Comparison of ENCODE assay signal across 9 mouse cellular contexts in the genomic region with DNA sequence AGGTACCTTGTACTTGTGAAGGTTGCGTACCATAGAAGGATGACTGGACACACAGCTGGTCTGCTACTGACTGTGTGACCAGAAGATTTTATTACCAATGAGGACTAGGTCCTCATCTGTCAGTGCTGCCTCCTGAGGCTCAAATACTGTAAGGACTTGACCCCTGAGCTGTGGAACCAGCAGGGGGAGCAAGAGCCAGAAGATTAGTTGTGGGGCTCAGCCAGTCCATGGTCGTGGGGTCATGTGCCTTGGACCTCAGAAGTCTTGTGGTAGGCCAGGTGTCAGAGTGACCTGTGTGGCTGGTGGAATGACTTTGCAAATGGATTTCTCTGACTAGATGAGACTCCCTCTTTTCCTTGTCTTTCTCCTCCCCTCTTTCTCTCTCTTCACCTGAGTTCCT. TPM values are rescaled to one million over a fixed set of nuclear protein-coding genes. Genes with fewer than 3 reads are reported as not detected.
DNase-seq lines count a peak whose midpoint lies in the region; ATAC-seq and TF ChIP-seq lines count a peak whose summit lies in the region.
"Had no signal": no experiment of that assay in that cellular context is flagged by ENCODE, and none has a peak within 500 bp of the region (broad histone marks: within the 10 kb centered on the region; RNA-seq: fewer than 3 reads in every experiment).

No protein-coding gene starts in this region.

- no peaks in the 10 kb centered on the region for H3K27me3 ChIP-seq in midbrain, postnatal 0 days (ENCODE audit: insufficient read depth, low read length)
- no peaks in the 10 kb centered on the region for H3K27me3 ChIP-seq in midbrain, embryonic 13.5 days
- no peaks in the 10 kb centered on the region for H3K27me3 ChIP-seq in hindbrain, embryonic 10.5 days (ENCODE audit: insufficient read depth, poor library complexity, severe bottlenecking)
- H3K27me3 ChIP-seq: lung, embryonic 15.5 days had no signal

- 72% methylated on average over 2 of the region's 2 CpGs for WGBS in midbrain, postnatal 0 days
- 75% methylated on average over 2 of the region's 2 CpGs for WGBS in midbrain, embryonic 13.5 days
- 73% methylated on average over 2 of the region's 2 CpGs for WGBS in hindbrain, embryonic 10.5 days

- no peak overlapping the region for H3K4me3 ChIP-seq in midbrain, postnatal 0 days (ENCODE audit: low read depth, low read length)
- no peak overlapping the region for H3K4me3 ChIP-seq in midbrain, embryonic 13.5 days (replicated peaks)
- H3K4me3 ChIP-seq in hindbrain, embryonic 10.5 days, result no peak overlapping the region
- H3K4me3 ChIP-seq: lung, embryonic 15.5 days had no signal

- H3K9ac ChIP-seq in midbrain, postnatal 0 days (replicated peaks; ENCODE audit: low read length, poor library complexity, severe bottlenecking), result no peak overlapping the region
- H3K9ac ChIP-seq in midbrain, embryonic 13.5 days (replicated peaks), result no peak overlapping the region
- H3K9ac ChIP-seq: lung, embryonic 15.5 days had no signal

- H3K27ac ChIP-seq in midbrain, postnatal 0 days (ENCODE audit: low read depth, low read length), result no peak overlapping the region
- H3K27ac ChIP-seq in midbrain, embryonic 13.5 days, result no peak overlapping the region
- H3K27ac ChIP-seq in hindbrain, embryonic 10.5 days, result no peak overlapping the region
- H3K27ac ChIP-seq: lung, embryonic 15.5 days had no signal

- H3K4me2 ChIP-seq in midbrain, postnatal 0 days (ENCODE audit: low read depth, low read length, poor library complexity, severe bottlenecking), result no peak overlapping the region
- H3K4me2 ChIP-seq in midbrain, embryonic 13.5 days (replicated peaks), result no peak overlapping the region
- H3K4me2 ChIP-seq: lung, embryonic 15.5 days had no signal

- H3K4me1 ChIP-seq in midbrain, postnatal 0 days (ENCODE audit: insufficient read depth, low read length), result no peaks in the 10 kb centered on the region
- no peaks in the 10 kb centered on the region for H3K4me1 ChIP-seq in midbrain, embryonic 13.5 days (replicated peaks)
- no peaks in the 10 kb centered on the region for H3K4me1 ChIP-seq in hindbrain, embryonic 10.5 days (replicated peaks)
- H3K4me1 ChIP-seq: lung, embryonic 15.5 days had no signal

- no peaks in the 10 kb centered on the region for H3K9me3 ChIP-seq in midbrain, postnatal 0 days (ENCODE audit: low read length)
- H3K9me3 ChIP-seq in midbrain, embryonic 13.5 days, result no peaks in the 10 kb centered on the region
- H3K9me3 ChIP-seq in hindbrain, embryonic 10.5 days, result no peaks in the 10 kb centered on the region
- H3K9me3 ChIP-seq: lung, embryonic 15.5 days had no signal

- TF ChIP-seq CTCF in midbrain, postnatal 0 days (IDR thresholded peaks at IDR 0.05), result peak; percentile 33; the same call in 1 of the 2 replicates

- peak; percentile 17 to 32 for DNase-seq in cerebellum, postnatal 14 days
- no peak for DNase-seq in cerebellum, adult 8-10 months
- no peak for DNase-seq in midbrain, postnatal 0 days (ENCODE audit: low spot score)
- no peak for DNase-seq in hindbrain, embryonic 10.5 days (ENCODE audit: low spot score)

- no peak for ATAC-seq in midbrain, postnatal 0 days (ENCODE audit: low FRiP score)
- ATAC-seq in midbrain, embryonic 13.5 days, result no peak
- peak; percentile 61 for ATAC-seq in granulocyte monocyte progenitor cell, adult 5-6 weeks (replicated peaks; ENCODE audit: poor library complexity, severe bottlenecking)
- peak; percentile 59; the same call in 1 of the 2 replicates for ATAC-seq in megakaryocyte-erythroid progenitor cell, adult 5-6 weeks (replicated peaks; ENCODE audit: low FRiP score, low TSS enrichment, poor library complexity, severe bottlenecking)
- no peak for ATAC-seq in erythroid progenitor cell, adult 5-6 weeks (replicated peaks; ENCODE audit: low FRiP score, poor library complexity, severe bottlenecking)

- H3K36me3 ChIP-seq in midbrain, postnatal 0 days (ENCODE audit: insufficient read depth, low read length), result no peaks in the 10 kb centered on the region
- no peaks in the 10 kb centered on the region for H3K36me3 ChIP-seq in midbrain, embryonic 13.5 days
- H3K36me3 ChIP-seq in hindbrain, embryonic 10.5 days, result no peaks in the 10 kb centered on the region
- H3K36me3 ChIP-seq: lung, embryonic 15.5 days had no signal

RNA-seq across cellular contexts. Expression of a gene that starts 29.5 kb away (rescaled TPM):
- 0.28 TPM in 1 of 2 replicates, not detected in the other for total RNA-seq in midbrain, postnatal 0 days (2014; rRNA removed)
- 0.26 and 0.47 TPM in 2 replicates for polyA plus RNA-seq in midbrain, postnatal 0 days (2015; fragmentation: Nextera tagmentation; extraction: Ambion mirVana)
- polyA plus RNA-seq in midbrain, embryonic 13.5 days (2015; fragmentation: Nextera tagmentation; extraction: Ambion mirVana), result 0.31 and 0.84 TPM in 2 replicates
- total RNA-seq in granulocyte monocyte progenitor cell, adult 5-6 weeks (2014; fragmentation: Nextera tagmentation), result not detected in 2 replicates
- not detected in 2 replicates for total RNA-seq in granulocyte monocyte progenitor cell, adult 5-6 weeks (2017)
- not detected in 2 replicates for total RNA-seq in megakaryocyte-erythroid progenitor cell, adult 5-6 weeks (2014; fragmentation: Nextera tagmentation)
- not detected in 2 replicates for total RNA-seq in megakaryocyte-erythroid progenitor cell, adult 5-6 weeks (2017)
- 0.26 and 0.29 TPM in 2 replicates for polyA plus RNA-seq in hindbrain, embryonic 10.5 days (2016; fragmentation: Nextera tagmentation; extraction: Ambion mirVana)
- total RNA-seq in erythroid progenitor cell, adult 5-6 weeks (2015; ENCODE audit: low replicate concordance), result not detected in 2 replicates
- total RNA-seq in erythroid progenitor cell, adult 5-6 weeks (2017; ENCODE audit: low replicate concordance), result not detected in 2 replicates
- polyA plus RNA-seq: lung, embryonic 15.5 days had no signal

RNA-seq across cellular contexts. Expression of a gene that starts 52.8 kb away (rescaled TPM):
- 12.1 and 14.3 TPM in 2 replicates for total RNA-seq in midbrain, postnatal 0 days (2014; rRNA removed)
- 10.8 and 12.0 TPM in 2 replicates for polyA plus RNA-seq in midbrain, postnatal 0 days (2015; fragmentation: Nextera tagmentation; extraction: Ambion mirVana)
- 3.3 and 3.6 TPM in 2 replicates for polyA plus RNA-seq in midbrain, embryonic 13.5 days (2015; fragmentation: Nextera tagmentation; extraction: Ambion mirVana)
- 0.34 TPM in 1 of 2 replicates, not detected in the other for total RNA-seq in granulocyte monocyte progenitor cell, adult 5-6 weeks (2014; fragmentation: Nextera tagmentation)
- 1.8 and 2.7 TPM in 2 replicates for total RNA-seq in granulocyte monocyte progenitor cell, adult 5-6 weeks (2017)
- not detected in 2 replicates for total RNA-seq in megakaryocyte-erythroid progenitor cell, adult 5-6 weeks (2014; fragmentation: Nextera tagmentation)
- total RNA-seq in megakaryocyte-erythroid progenitor cell, adult 5-6 weeks (2017), result not detected in 2 replicates
- 1.7 and 1.9 TPM in 2 replicates for polyA plus RNA-seq in hindbrain, embryonic 10.5 days (2016; fragmentation: Nextera tagmentation; extraction: Ambion mirVana)
- total RNA-seq in erythroid progenitor cell, adult 5-6 weeks (2015; ENCODE audit: low replicate concordance), result not detected in 2 replicates
- not detected in 2 replicates for total RNA-seq in erythroid progenitor cell, adult 5-6 weeks (2017; ENCODE audit: low replicate concordance)

Comparison
In these comparisons a context has a peak if more than half of its experiments do, and no peak if none do; other contexts are left out.
1. DNase-seq: peak in cerebellum, postnatal 14 days (2 of 2); none in cerebellum, adult 8-10 months (single experiment), midbrain, postnatal 0 days (single experiment) and hindbrain, embryonic 10.5 days (single experiment).
2. ATAC-seq: peak in granulocyte monocyte progenitor cell, adult 5-6 weeks (single experiment) and megakaryocyte-erythroid progenitor cell, adult 5-6 weeks (single experiment); none in midbrain, postnatal 0 days (single experiment), midbrain, embryonic 13.5 days (single experiment) and erythroid progenitor cell, adult 5-6 weeks (single experiment).